Mouse (Mus musculus) cerebellum, adult 2 months (tissue): Measurements from ENCODE around the gene Olfr583.

ENCODE experiments used
- CTCF ChIP-seq: fragments of 200-500 bp; IDR thresholded peaks from 2 replicates; pipeline ENCODE4 v1.5.1; 2011; ENCODE audit warnings: low read depth, mild to moderate bottlenecking, control low read depth, low read length, moderate library complexity, borderline replicate concordance; ENCODE audit not compliant: insufficient read depth
- POLR2A ChIP-seq: fragments of 200-500 bp; IDR thresholded peaks from 2 replicates; pipeline ENCODE4 v1.6.1; 2011; ENCODE audit warnings: low read length, control low read depth, borderline replicate concordance; ENCODE audit not compliant: insufficient read depth

- no peak for TF ChIP-seq CTCF
- TF ChIP-seq POLR2A: no peak
These were observed 46.3 kb downstream of the Olfr583 start, which contains the start of gene Olfr585 for GRCm38 (mm10) chr7:103097420-103097819.
